Mouse (Mus musculus): ENCODE measurements around the gene Prlr. TPM values are rescaled to one million over a fixed set of nuclear protein-coding genes. Genes with fewer than 3 reads are reported as not detected.

The Prlr gene
- total and polyA plus RNA-seq, 2 experiments from 2014 or later, result 0.57 to 0.90 TPM

DNA sequence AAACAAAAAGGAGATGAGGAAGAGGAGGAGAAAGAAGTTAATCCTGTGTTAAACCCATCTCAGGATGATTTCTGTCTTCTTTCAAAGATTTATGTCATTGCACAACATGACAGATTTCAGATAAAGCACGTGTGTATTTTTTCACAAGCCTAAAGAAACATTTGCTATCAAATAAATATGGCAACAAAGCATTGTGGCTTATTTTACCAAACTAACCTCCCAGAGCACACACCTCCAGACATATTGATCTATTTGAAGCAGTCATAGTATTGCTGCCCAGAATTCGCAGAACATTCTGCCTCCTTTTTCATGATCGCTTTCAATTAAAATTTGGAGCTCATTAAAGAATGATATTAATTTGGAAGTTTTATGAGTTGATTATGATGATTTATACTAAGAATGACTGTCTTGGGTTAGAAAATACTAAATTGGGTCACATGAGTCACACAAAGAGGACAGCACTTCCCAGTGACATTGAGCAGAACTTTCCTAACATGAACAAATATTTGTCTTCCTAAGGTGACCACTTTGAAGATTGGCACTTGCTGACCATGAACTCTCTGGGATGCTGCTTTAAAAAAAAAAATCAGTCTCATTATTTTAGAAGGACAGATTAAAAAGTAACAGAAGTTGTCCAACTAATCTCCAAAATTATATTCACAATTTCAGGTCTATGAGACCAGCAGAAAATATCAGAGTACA lies 202.9 kb downstream of the Prlr start:
- Histone ChIP-seq H3K9me3 (replicated peaks; ENCODE audit: control insufficient read depth, low read length) (no peaks in the 10 kb centered on the region), H3K4me2 (ENCODE audit: low read depth, low read length) (no peak overlapping the region), H3K4me3 (ENCODE audit: low read depth, low read length) (no peak overlapping the region), H3K36me3 (replicated peaks; ENCODE audit: control insufficient read depth, insufficient read depth, low read length) (no peaks in the 10 kb centered on the region), H3K27ac (ENCODE audit: low read depth) (no peak overlapping the region), H3K4me1 (ENCODE audit: control insufficient read depth, insufficient read depth) (peaks cover 6% of the 10 kb centered on the region; the same call in 1 of the 2 replicates), H3K9ac (replicated peaks; ENCODE audit: low read depth, low read length) (no peak overlapping the region), H3K27me3 (ENCODE audit: control insufficient read depth, insufficient read depth, low read length) (no peaks in the 10 kb centered on the region)
- no peak for DNase-seq (ENCODE audit: low spot score)
- ATAC-seq (ENCODE audit: insufficient read depth, low read depth), result no peak
- 80% methylated on average over 3 of the region's 3 CpGs for WGBS
- TF ChIP-seq CTCF (IDR thresholded peaks at IDR 0.05; ENCODE audit: low read depth) (no peak), EP300 (IDR thresholded peaks at IDR 0.05; ENCODE audit: low read depth) (no peak)

GRCm38 (mm10) chr15:10387263-10387662 lies 210.2 kb downstream of the Prlr start:
- WGBS, result 85% methylated on average over 2 of the region's 2 CpGs
- no peak for ATAC-seq (ENCODE audit: insufficient read depth, low read depth)

More at GRCm38 (mm10) chr15:10387263-10387662, 210.2 kb downstream of the Prlr start:
- no peaks in the 10 kb centered on the region for H3K36me3 ChIP-seq (replicated peaks; ENCODE audit: control insufficient read depth, insufficient read depth, low read length)
- H3K9ac ChIP-seq (replicated peaks; ENCODE audit: low read depth, low read length), result no peak overlapping the region
- H3K9me3 ChIP-seq (replicated peaks; ENCODE audit: control insufficient read depth, low read length), result no peaks in the 10 kb centered on the region
- H3K27me3 ChIP-seq (ENCODE audit: control insufficient read depth, insufficient read depth, low read length), result no peaks in the 10 kb centered on the region
- H3K4me2 ChIP-seq (ENCODE audit: low read depth, low read length), result no peak overlapping the region
- no peak for DNase-seq (ENCODE audit: low spot score)
- H3K27ac ChIP-seq (ENCODE audit: low read depth), result no peak overlapping the region
- H3K4me3 ChIP-seq (ENCODE audit: low read depth, low read length), result no peak overlapping the region
- H3K4me1 ChIP-seq (ENCODE audit: control insufficient read depth, insufficient read depth), result no peaks in the 10 kb centered on the region
- TF ChIP-seq CTCF (IDR thresholded peaks at IDR 0.05; ENCODE audit: low read depth) (no peak), EP300 (IDR thresholded peaks at IDR 0.05; ENCODE audit: low read depth) (no peak)

Other genes with a start within 250 kb of the Prlr start
- gene Gm21973, start 148.1 kb downstream of the Prlr start, total RNA-seq (2014; rRNA removed; ENCODE audit: low replicate concordance), result not detected in 2 replicates
- gene Gm21973, start 148.1 kb downstream of the Prlr start, polyA plus RNA-seq (2015; fragmentation: Nextera tagmentation; extraction: Ambion mirVana), result not detected in 2 replicates
- gene Agxt2, start 181.3 kb downstream of the Prlr start, total RNA-seq (2014; rRNA removed; ENCODE audit: low replicate concordance), result not detected in 2 replicates
- gene Agxt2, start 181.3 kb downstream of the Prlr start, polyA plus RNA-seq (2015; fragmentation: Nextera tagmentation; extraction: Ambion mirVana), result not detected in 2 replicates

All from heart, postnatal 0 days (tissue).